Mouse (Mus musculus): ENCODE measurements at regions not wholly inside any gene's neighbourhood (a gene's known extent, or its start where the extent isn't known, plus 50 kb on each side); places are given as distances from the start of the nearest gene placed in this dataset.

GRCm38 (mm10) chr9:23029421-23029820, 193.5 kb upstream of the Bmper start:
- TF ChIP-seq CTCF (IDR thresholded peaks at IDR 0.05; ENCODE audit: low read depth) = no peak
- no peak for TF ChIP-seq EP300 (IDR thresholded peaks at IDR 0.05; ENCODE audit: low read depth)

All from liver, embryonic 14.5 days (tissue).